Mouse (Mus musculus): ENCODE measurements at regions not wholly inside any gene's neighbourhood (a gene's known extent, or its start where the extent isn't known, plus 50 kb on each side); places are given as distances from the start of the nearest gene placed in this dataset.
"Not testable (repeated sequence)": the region's sequence is repeated elsewhere in the genome, so short reads cannot be mapped to it uniquely, and the experiment has no call there.

GRCm38 (mm10) chr4:10703212-10703611 is 171.1 kb upstream of the 2610301B20Rik start:
- ATAC-seq (ENCODE audit: insufficient read depth, low FRiP score, low TSS enrichment) = no peak
- H3K4me2 ChIP-seq (ENCODE audit: low read depth) = no peak overlapping the region
- H3K9me3 ChIP-seq (ENCODE audit: control insufficient read depth, low read length) = no peaks in the 10 kb centered on the region
- H3K9ac ChIP-seq (ENCODE audit: low read length) = no peak overlapping the region
- 89% methylated on average over 2 of the region's 2 CpGs for WGBS
- no peaks in the 10 kb centered on the region for H3K4me1 ChIP-seq (ENCODE audit: control insufficient read depth, insufficient read depth, low read length)
- H3K4me3 ChIP-seq (ENCODE audit: low read depth, low read length) = no peak overlapping the region
- DNase-seq (ENCODE audit: low spot score) = no peak
- H3K27ac ChIP-seq (ENCODE audit: low read depth, low read length) = no peak overlapping the region
- no peaks in the 10 kb centered on the region for H3K36me3 ChIP-seq (ENCODE audit: control insufficient read depth, insufficient read depth, low read length)
- no peaks in the 10 kb centered on the region for H3K27me3 ChIP-seq (ENCODE audit: control insufficient read depth, insufficient read depth, low read length)

DNA sequence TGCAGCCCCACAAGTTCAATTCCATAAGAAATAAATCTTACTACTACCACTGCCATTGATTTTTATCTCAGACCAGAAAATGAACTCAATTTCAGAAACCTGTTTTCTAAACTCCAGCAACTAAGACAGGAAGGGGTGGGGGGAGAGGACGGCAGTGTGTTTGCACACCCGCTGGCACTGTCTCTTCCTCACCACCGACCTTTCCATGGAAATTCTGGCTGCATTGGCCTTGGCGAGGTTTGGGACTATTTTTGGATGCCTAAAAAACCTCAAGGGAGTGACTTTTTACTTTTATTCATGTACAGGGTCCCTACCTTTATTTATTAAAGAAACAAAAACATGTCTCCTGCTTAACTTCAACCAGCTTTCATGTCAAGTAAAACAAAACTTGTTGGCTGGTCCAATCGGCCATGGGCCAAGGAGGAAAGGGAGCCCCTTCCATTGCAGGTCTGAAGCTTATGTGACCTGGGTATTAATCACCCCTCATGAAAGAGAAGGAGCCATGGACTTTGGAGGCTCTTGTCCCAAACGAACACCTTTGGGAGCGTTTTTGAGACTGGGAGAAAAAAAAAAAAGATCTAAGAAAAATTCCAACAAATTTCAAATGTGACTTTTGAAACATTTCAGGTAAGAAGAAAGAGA is 167.2 kb upstream of the 2610301B20Rik start:
- no peaks in the 10 kb centered on the region for H3K4me1 ChIP-seq (ENCODE audit: control insufficient read depth, insufficient read depth, low read length)
- no peak overlapping the region for H3K27ac ChIP-seq (ENCODE audit: low read depth, low read length)
- no peak overlapping the region for H3K4me2 ChIP-seq (ENCODE audit: low read depth)
- no peaks in the 10 kb centered on the region for H3K36me3 ChIP-seq (ENCODE audit: control insufficient read depth, insufficient read depth, low read length)
- no peak overlapping the region for H3K4me3 ChIP-seq (ENCODE audit: low read depth, low read length)
- H3K9me3 ChIP-seq (ENCODE audit: control insufficient read depth, low read length) = no peaks in the 10 kb centered on the region
- ATAC-seq (ENCODE audit: insufficient read depth, low FRiP score, low TSS enrichment) (no peak), DNase-seq (ENCODE audit: low spot score) (no peak)
- no peaks in the 10 kb centered on the region for H3K27me3 ChIP-seq (ENCODE audit: control insufficient read depth, insufficient read depth, low read length)
- H3K9ac ChIP-seq (ENCODE audit: low read length) = no peak overlapping the region
- WGBS = 83% methylated on average over 7 of the region's 7 CpGs

GRCm38 (mm10) chr4:10707658-10708056 is 166.6 kb upstream of the 2610301B20Rik start:
- no peak overlapping the region for H3K4me2 ChIP-seq (ENCODE audit: low read depth)
- H3K27ac ChIP-seq (ENCODE audit: low read depth, low read length) = no peak overlapping the region
- no peaks in the 10 kb centered on the region for H3K27me3 ChIP-seq (ENCODE audit: control insufficient read depth, insufficient read depth, low read length)
- H3K9ac ChIP-seq (ENCODE audit: low read length) = no peak overlapping the region
- DNase-seq (ENCODE audit: low spot score) = no peak
- no peaks in the 10 kb centered on the region for H3K9me3 ChIP-seq (ENCODE audit: control insufficient read depth, low read length)
- H3K4me1 ChIP-seq (ENCODE audit: control insufficient read depth, insufficient read depth, low read length) = no peaks in the 10 kb centered on the region
- 70% methylated on average over 2 of the region's 2 CpGs for WGBS
- no peaks in the 10 kb centered on the region for H3K36me3 ChIP-seq (ENCODE audit: control insufficient read depth, insufficient read depth, low read length)
- ATAC-seq (ENCODE audit: insufficient read depth, low FRiP score, low TSS enrichment) = no peak
- no peak overlapping the region for H3K4me3 ChIP-seq (ENCODE audit: low read depth, low read length)

DNA sequence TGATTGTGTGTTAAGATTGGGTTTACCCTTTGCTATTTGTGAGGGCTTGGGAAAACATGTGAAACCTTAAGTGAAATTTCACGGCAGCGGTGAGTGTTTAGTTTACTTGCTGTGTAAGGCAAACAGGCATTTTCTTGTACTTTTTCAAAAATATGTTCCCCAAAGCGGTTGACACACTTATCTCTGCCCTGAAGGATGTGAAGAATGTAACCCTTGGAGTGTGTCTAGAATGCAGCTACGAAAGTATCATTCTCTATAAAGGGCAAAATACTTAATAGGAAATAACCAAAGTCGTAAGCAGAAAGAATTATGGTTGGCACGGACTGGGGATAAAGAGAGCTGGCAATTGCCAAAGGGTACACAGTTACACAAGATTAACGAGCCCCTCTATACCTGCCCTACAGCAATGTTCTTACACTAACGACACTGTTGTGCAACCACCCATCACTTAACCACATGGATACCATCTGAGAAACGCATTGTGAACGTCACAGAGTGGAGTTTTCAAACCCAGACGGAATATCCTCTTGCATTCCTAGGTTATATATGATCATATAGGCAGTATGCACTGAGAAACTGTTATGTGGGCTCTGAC is 162.3 kb upstream of the 2610301B20Rik start:
- Histone ChIP-seq H3K9me3 (ENCODE audit: control insufficient read depth, low read length) (no peaks in the 10 kb centered on the region), H3K27me3 (ENCODE audit: control insufficient read depth, insufficient read depth, low read length) (no peaks in the 10 kb centered on the region), H3K4me1 (ENCODE audit: control insufficient read depth, insufficient read depth, low read length) (no peaks in the 10 kb centered on the region), H3K4me2 (ENCODE audit: low read depth) (no peak overlapping the region), H3K4me3 (ENCODE audit: low read depth, low read length) (no peak overlapping the region), H3K36me3 (ENCODE audit: control insufficient read depth, insufficient read depth, low read length) (no peaks in the 10 kb centered on the region), H3K27ac (ENCODE audit: low read depth, low read length) (no peak overlapping the region), H3K9ac (ENCODE audit: low read length) (no peak overlapping the region)
- 83% methylated on average over 11 of the region's 11 CpGs for WGBS
- DNase-seq (ENCODE audit: low spot score) (no peak), ATAC-seq (ENCODE audit: insufficient read depth, low FRiP score, low TSS enrichment) (no peak)

- Histone ChIP-seq H3K4me3 (ENCODE audit: low read depth, low read length) (no peak overlapping the region), H3K9me3 (ENCODE audit: control insufficient read depth, low read length) (no peaks in the 10 kb centered on the region), H3K27me3 (ENCODE audit: control insufficient read depth, insufficient read depth, low read length) (no peaks in the 10 kb centered on the region), H3K4me1 (ENCODE audit: control insufficient read depth, insufficient read depth, low read length) (no peaks in the 10 kb centered on the region), H3K36me3 (ENCODE audit: control insufficient read depth, insufficient read depth, low read length) (no peaks in the 10 kb centered on the region), H3K27ac (ENCODE audit: low read depth, low read length) (no peak overlapping the region), H3K9ac (ENCODE audit: low read length) (no peak overlapping the region), H3K4me2 (ENCODE audit: low read depth) (no peak overlapping the region)
- 90% methylated on average over 4 of the region's 4 CpGs for WGBS
- no peak for DNase-seq (ENCODE audit: low spot score)
- no peak for ATAC-seq (ENCODE audit: insufficient read depth, low FRiP score, low TSS enrichment)
Observed at GRCm38 (mm10) chr4:10723341-10723740, 151.0 kb upstream of the 2610301B20Rik start.

DNA sequence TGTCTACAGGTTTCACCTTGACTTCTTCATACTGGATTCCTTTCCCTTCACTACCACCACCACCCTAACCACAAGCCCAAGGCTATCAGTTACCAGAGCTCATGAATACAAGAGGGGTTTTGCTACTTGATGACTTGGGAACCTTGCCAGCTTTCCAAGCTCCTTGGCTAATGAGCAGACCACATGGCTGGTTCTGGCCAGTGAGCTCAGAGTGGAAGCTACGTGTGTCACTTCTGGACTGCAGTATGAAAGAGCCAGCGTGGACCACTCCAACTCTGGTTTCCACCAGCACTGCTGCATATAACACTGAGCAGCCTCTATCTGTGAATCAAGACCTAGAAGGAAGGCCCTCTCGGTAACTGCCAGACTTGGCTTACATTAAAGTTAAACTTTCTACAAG is 146.4 kb upstream of the 2610301B20Rik start:
- Histone ChIP-seq H3K9ac (ENCODE audit: low read length) (no peak overlapping the region), H3K4me3 (ENCODE audit: low read depth, low read length) (no peak overlapping the region), H3K9me3 (ENCODE audit: control insufficient read depth, low read length) (no peaks in the 10 kb centered on the region), H3K4me2 (ENCODE audit: low read depth) (no peak overlapping the region), H3K4me1 (ENCODE audit: control insufficient read depth, insufficient read depth, low read length) (no peaks in the 10 kb centered on the region), H3K36me3 (ENCODE audit: control insufficient read depth, insufficient read depth, low read length) (no peaks in the 10 kb centered on the region), H3K27ac (ENCODE audit: low read depth, low read length) (no peak overlapping the region), H3K27me3 (ENCODE audit: control insufficient read depth, insufficient read depth, low read length) (no peaks in the 10 kb centered on the region)
- no peak for DNase-seq (ENCODE audit: low spot score)
- 89% methylated on average over 3 of the region's 3 CpGs for WGBS
- no peak for ATAC-seq (ENCODE audit: insufficient read depth, low FRiP score, low TSS enrichment)

GRCm38 (mm10) chr4:10745207-10745606 is 129.1 kb upstream of the 2610301B20Rik start:
- 90% methylated on average over 3 of the region's 3 CpGs for WGBS
- Histone ChIP-seq H3K4me3 (ENCODE audit: low read depth, low read length) (no peak overlapping the region), H3K9ac (ENCODE audit: low read length) (no peak overlapping the region), H3K36me3 (ENCODE audit: control insufficient read depth, insufficient read depth, low read length) (no peaks in the 10 kb centered on the region), H3K9me3 (ENCODE audit: control insufficient read depth, low read length) (no peaks in the 10 kb centered on the region), H3K4me2 (ENCODE audit: low read depth) (no peak overlapping the region), H3K27me3 (ENCODE audit: control insufficient read depth, insufficient read depth, low read length) (no peaks in the 10 kb centered on the region), H3K4me1 (ENCODE audit: control insufficient read depth, insufficient read depth, low read length) (no peaks in the 10 kb centered on the region), H3K27ac (ENCODE audit: low read depth, low read length) (no peak overlapping the region)
- DNase-seq (ENCODE audit: low spot score) (no peak), ATAC-seq (ENCODE audit: insufficient read depth, low FRiP score, low TSS enrichment) (no peak)

DNA sequence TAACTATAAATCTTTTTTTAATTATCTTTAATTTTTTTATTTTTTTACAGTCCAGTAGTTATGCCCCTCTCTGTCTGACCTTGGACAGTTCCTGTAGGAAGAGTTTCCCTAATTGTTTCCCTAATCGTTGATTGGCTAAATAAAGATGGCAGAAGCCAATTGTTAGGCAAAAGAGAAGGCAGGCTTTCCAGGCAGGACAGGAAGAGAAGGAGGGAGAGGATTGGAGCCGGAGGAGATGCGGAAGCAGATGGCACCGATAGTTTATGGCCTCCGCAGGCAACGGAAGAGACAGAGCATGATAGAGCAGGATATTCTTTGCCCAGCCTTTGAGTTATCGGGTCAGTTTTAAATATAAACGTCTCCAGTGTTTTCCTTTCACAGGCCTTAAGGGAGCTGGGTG is 125.5 kb upstream of the 2610301B20Rik start:
- ATAC-seq (ENCODE audit: insufficient read depth, low FRiP score, low TSS enrichment) (no peak), DNase-seq (ENCODE audit: low spot score) (no peak)
- H3K36me3 ChIP-seq (ENCODE audit: control insufficient read depth, insufficient read depth, low read length) = no peaks in the 10 kb centered on the region
- H3K9ac ChIP-seq (ENCODE audit: low read length) = no peak overlapping the region
- no peaks in the 10 kb centered on the region for H3K27me3 ChIP-seq (ENCODE audit: control insufficient read depth, insufficient read depth, low read length)
- H3K4me3 ChIP-seq (ENCODE audit: low read depth, low read length) = no peak overlapping the region
- no peaks in the 10 kb centered on the region for H3K9me3 ChIP-seq (ENCODE audit: control insufficient read depth, low read length)
- H3K4me1 ChIP-seq (ENCODE audit: control insufficient read depth, insufficient read depth, low read length) = no peaks in the 10 kb centered on the region
- no peak overlapping the region for H3K4me2 ChIP-seq (ENCODE audit: low read depth)
- 78% methylated on average over 8 of the region's 8 CpGs for WGBS
- no peak overlapping the region for H3K27ac ChIP-seq (ENCODE audit: low read depth, low read length)

- H3K36me3 ChIP-seq (ENCODE audit: control insufficient read depth, insufficient read depth, low read length); H3K4me2 ChIP-seq (ENCODE audit: low read depth); DNase-seq (ENCODE audit: low spot score); H3K4me3 ChIP-seq (ENCODE audit: low read depth, low read length); H3K9me3 ChIP-seq (ENCODE audit: control insufficient read depth, low read length); ATAC-seq (ENCODE audit: insufficient read depth, low FRiP score, low TSS enrichment); H3K27me3 ChIP-seq (ENCODE audit: control insufficient read depth, insufficient read depth, low read length); H3K4me1 ChIP-seq (ENCODE audit: control insufficient read depth, insufficient read depth, low read length); H3K27ac ChIP-seq (ENCODE audit: low read depth, low read length); H3K9ac ChIP-seq (ENCODE audit: low read length): not testable (repeated sequence)
- WGBS = 71% methylated on average over 6 of the region's 6 CpGs
Observed at GRCm38 (mm10) chr4:10750377-10751062, 123.8 kb upstream of the 2610301B20Rik start.

Measured in neural tube, embryonic 11.5 days (tissue).